Mouse (Mus musculus) kidney, adult 8-10 months (tissue): ENCODE results near the gene Fam241b.

Experiments
- DNase-seq, 2 experiments: peaks; one replicate each; pipeline ENCODE4 v3.0.0; 2022

Fam241b gene

GRCm38 (mm10) chr10:62069946-62070345 lies 73.8 kb downstream of the Fam241b start:
- DNase-seq = no peak

DNA sequence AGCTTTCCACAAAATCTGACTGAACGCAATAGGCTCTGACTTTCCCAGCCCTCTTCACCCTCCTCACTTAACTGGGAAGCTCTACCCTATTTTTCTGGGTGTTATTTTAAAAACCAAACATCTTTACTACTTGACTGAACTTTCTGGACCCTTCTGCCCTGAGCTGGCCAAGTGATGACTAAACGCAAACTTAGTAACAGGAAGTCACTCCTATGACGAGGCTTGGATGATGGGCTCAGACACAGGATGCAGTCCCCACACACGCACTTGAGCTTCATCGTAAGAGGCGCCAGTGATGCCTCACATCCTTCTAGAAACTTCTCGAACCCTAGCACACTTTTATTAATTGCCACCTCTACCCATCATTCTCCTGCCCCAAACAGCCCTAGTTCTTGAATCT lies 74.3 kb downstream of the Fam241b start:
- no peak for DNase-seq

DNA sequence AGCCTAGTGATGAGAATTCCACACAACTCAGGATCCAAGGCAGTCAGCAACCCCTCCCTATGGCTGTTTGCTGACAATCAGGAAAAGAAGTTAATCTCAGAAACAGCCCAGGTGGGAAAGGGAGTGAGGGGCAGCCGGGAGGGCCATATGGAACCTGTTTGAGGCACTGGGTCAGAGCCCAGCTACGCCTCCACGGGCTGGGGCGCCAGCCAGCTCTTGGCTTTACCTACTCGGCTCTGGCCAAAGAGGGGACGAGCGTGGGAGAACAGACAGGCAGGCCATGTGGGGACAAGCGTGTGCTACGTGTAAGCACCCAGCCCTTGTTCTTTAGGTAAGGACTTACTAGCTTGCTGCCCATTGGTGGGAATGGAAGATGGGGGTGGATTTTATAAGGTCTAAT lies 75.2 kb downstream of the Fam241b start:
- DNase-seq = no peak

- DNase-seq = peak; percentile 19
Measured at GRCm38 (mm10) chr10:62066213-62066612, 77.5 kb downstream of the Fam241b start.

DNA sequence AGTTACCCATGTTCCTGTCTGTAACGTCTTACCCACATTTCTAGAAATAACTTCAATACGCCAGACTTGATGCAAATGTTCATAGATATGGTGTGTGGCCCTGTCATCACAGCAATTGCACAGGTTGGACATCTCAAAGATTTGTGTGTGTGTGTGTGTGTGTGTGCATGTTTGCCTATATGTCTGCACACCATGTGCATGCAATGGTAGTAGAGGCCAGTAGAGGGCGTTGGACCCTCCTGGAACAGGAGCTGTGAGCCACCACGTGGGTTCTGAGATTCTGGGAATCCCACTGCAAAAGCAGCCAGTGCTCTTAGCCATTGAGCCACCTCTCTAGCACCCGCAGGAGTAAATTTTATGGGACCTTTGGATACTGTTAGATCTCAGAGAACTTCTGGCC lies 80.9 kb downstream of the Fam241b start:
- DNase-seq = no peak

DNA sequence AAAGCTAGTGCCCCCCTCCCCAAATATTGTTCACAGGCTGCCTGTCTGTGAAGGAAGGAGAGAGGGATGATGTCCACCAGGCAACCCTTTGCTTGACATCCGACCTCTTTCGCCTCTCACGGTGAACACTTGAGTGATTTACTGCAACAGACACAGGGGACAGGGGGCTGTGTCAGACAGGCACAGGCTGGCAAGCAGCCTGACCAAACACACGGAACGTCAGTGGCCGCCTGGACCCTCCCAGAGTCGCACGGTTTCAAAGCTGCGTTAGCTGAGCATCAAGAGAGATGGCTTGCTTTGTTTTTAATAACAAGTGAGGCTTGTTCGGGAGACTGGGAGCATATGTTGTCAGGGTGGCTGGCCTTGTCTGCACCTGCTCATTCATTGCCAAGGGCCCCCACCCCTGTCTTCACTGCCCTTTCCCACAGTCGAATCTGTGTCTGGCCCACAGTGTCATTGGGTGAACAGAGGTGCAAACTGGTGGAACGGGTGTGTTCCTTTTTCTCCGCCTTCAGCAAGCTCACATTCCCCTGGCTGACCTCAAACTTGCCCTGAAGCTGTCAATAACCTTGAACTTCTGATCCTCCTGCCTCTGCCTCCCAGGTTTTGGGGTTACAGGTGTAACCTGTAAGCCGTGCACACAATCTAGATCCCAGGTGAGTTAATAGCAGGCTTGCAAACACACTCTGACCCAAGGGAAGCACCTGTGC lies 82.6 kb downstream of the Fam241b start:
- no peak for DNase-seq

GRCm38 (mm10) chr10:62060224-62060913 lies 83.4 kb downstream of the Fam241b start:
- no peak for DNase-seq

DNA sequence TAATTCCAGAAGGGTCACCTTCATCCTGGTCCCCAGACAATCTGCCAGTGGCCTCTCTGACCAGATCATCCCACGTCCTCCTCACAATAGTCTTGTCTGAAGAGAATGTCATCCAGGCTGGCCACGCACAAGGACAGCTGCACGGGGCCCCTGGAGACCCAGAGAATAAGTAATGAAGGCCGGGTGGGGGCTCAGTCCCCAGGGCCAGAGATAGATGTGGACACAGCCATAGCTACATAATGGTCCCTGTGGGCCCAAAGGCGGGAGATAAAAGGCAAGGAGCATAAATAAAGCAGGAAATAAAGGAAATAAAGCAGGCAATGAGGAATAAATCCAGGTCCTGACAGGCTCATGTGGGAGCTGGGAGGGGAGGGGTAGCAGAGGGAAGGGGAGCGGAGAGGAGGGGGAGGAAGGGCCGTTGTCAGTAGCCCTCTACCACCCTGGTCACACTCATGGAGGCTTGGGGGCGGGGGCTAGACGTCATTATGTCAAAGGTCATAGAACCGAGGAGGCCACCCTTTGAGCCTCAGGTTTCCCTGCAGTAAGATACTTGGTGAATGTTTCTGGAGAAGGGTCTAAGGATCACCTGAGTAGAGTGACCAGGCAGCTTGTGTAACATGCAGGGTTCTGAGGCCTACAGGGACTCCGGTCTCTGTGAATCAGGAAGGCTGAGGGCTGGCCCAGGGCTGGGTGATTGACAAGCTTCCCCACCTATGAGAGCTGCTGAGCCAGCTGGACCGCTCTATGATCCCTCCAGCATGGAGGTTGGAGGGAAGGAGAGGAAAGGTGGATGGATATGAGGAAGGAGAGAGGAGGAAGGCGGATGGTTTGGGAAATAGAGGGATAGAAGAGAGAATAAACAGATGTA lies 85.0 kb downstream of the Fam241b start:
- peak; percentile 20 to 26 for DNase-seq
